Mouse (Mus musculus) small intestine, adult 2 months (tissue): ENCODE data around the gene Nubp2. TPM values are rescaled to one million over a fixed set of nuclear protein-coding genes. Genes with fewer than 3 reads are reported as not detected.
A peak's percentile ranks its signal among the peaks of the same experiment; 100 is the strongest.

ENCODE experiments used
- H3K27ac ChIP-seq: fragments of 200-500 bp; 2 replicates; pipeline ENCODE4 v1.5.1; 2012; ENCODE audit warnings: low read depth, low read length, control low read depth, inconsistent platforms; ENCODE audit not compliant: insufficient read depth
- H3K27me3 ChIP-seq: fragments of 200-500 bp; 2 replicates; pipeline ENCODE4 v1.6.1; 2012; ENCODE audit warnings: mild to moderate bottlenecking, moderate library complexity, low read length, inconsistent platforms; ENCODE audit not compliant: control insufficient read depth, insufficient read depth
- H3K36me3 ChIP-seq: fragments of 200-500 bp; 2 replicates; pipeline ENCODE4 v1.6.1; 2012; ENCODE audit warnings: mild to moderate bottlenecking, low read length, control low read depth, inconsistent platforms; ENCODE audit not compliant: control insufficient read depth, insufficient read depth
- H3K4me1 ChIP-seq: fragments of 200-500 bp; 2 replicates; pipeline ENCODE4 v1.6.1; 2012; ENCODE audit warnings: low read length, inconsistent platforms, mixed read lengths; ENCODE audit not compliant: control insufficient read depth, insufficient read depth, insufficient read length
- H3K4me3 ChIP-seq: fragments of 200-500 bp; 2 replicates; pipeline ENCODE4 v1.5.1; 2012; ENCODE audit warnings: low read depth, mild to moderate bottlenecking, control low read depth, inconsistent platforms, low read length, moderate library complexity
- CTCF ChIP-seq: fragments of 200-500 bp; IDR thresholded peaks from 2 replicates; pipeline ENCODE4 v1.5.1; 2012; ENCODE audit warnings: low read depth, mild to moderate bottlenecking, control low read depth, inconsistent platforms, low read length, moderate library complexity, mixed read lengths; ENCODE audit not compliant: insufficient replicate concordance, insufficient read length; ENCODE audit errors: extremely low read depth
- POLR2A ChIP-seq: fragments of 200-500 bp; IDR thresholded peaks from 2 replicates; pipeline ENCODE4 v1.6.1; 2012; ENCODE audit warnings: low read depth, mild to moderate bottlenecking, control low read depth, inconsistent platforms, low read length, moderate library complexity
- WGBS: fragments of 180-500 bp; shearing (Covaris S2); methylation state at CpG from one replicate; pipeline ENCODE4 v1.1.7; 2018; 5-methylcytosine and 5-hydroxymethylcytosine counted together
- polyA plus RNA-seq: library from polyadenylated mRNA; depleted of rRNA; stranded (reverse); fragments of >200 nt; gene quantifications from 2 replicates; pipeline ENCODE4 v1.2.3, GENCODE M21; 2012

Gene Nubp2
- polyA plus RNA-seq, 1 experiment: 39.9 TPM

GRCm38 (mm10) chr17:24898041-24898854, 12.1 kb upstream of the Nubp2 start:
- Histone ChIP-seq H3K4me1 (peaks cover 11% of the 10 kb centered on the region; the same call in 1 of the 2 replicates), H3K4me3 (no peak overlapping the region), H3K36me3 (peaks cover 45% of the 10 kb centered on the region), H3K27ac (no peak overlapping the region), H3K27me3 (no peaks in the 10 kb centered on the region)
- no peak for TF ChIP-seq POLR2A
- TF ChIP-seq CTCF: no peak
- 73% methylated on average over 4 of the region's 4 CpGs for WGBS

- TF ChIP-seq POLR2A (no peak), CTCF (no peak)
- 81% methylated on average over 4 of the region's 4 CpGs for WGBS
- no peaks in the 10 kb centered on the region for H3K27me3 ChIP-seq
- H3K36me3 ChIP-seq: peaks cover 45% of the 10 kb centered on the region
- peaks cover 11% of the 10 kb centered on the region for H3K4me1 ChIP-seq
- H3K27ac ChIP-seq: no peak overlapping the region
- H3K4me3 ChIP-seq: no peak overlapping the region
Observed at GRCm38 (mm10) chr17:24897600-24897999, 11.5 kb upstream of the Nubp2 start.

- WGBS: 21% methylated on average over 11 of the region's 11 CpGs
- H3K27me3 ChIP-seq: no peaks in the 10 kb centered on the region
- H3K4me3 ChIP-seq: peak overlapping the region; percentile 72
- TF ChIP-seq POLR2A (no peak), CTCF (no peak)
- peaks cover 49% of the 10 kb centered on the region for H3K36me3 ChIP-seq
- no peak overlapping the region for H3K27ac ChIP-seq
- peaks cover 11% of the 10 kb centered on the region for H3K4me1 ChIP-seq
Observed at GRCm38 (mm10) chr17:24896993-24897269, 10.8 kb upstream of the Nubp2 start.

GRCm38 (mm10) chr17:24896241-24896992, 10.3 kb upstream of the Nubp2 start, which contains the start of gene Nme3:
Gene Nme3, plus strand, starts transcription at chr17:24896500.
- TF ChIP-seq CTCF (no peak), POLR2A (no peak)
- peaks cover 45% of the 10 kb centered on the region for H3K36me3 ChIP-seq
- H3K4me1 ChIP-seq: peaks cover 11% of the 10 kb centered on the region
- under 1% methylated on average over 50 of the region's 50 CpGs for whole genome bisulfite sequencing
- H3K4me3 ChIP-seq: peak within 1 kb of the TSS; percentile 72
- H3K27me3 ChIP-seq: no peaks in the 10 kb centered on the region
- peak within 1 kb of the TSS; percentile 73 for H3K27ac ChIP-seq

GRCm38 (mm10) chr17:24895571-24896240, 9.6 kb upstream of the Nubp2 start:
- 3% methylated on average over 23 of the region's 23 CpGs for WGBS
- peaks cover 45% of the 10 kb centered on the region for H3K36me3 ChIP-seq
- peak overlapping the region; percentile 73 for H3K27ac ChIP-seq
- H3K4me1 ChIP-seq: peaks cover 11% of the 10 kb centered on the region
- H3K4me3 ChIP-seq: peak overlapping the region; percentile 72
- H3K27me3 ChIP-seq: no peaks in the 10 kb centered on the region
- TF ChIP-seq CTCF (no peak), POLR2A (no peak)

GRCm38 (mm10) chr17:24894995-24895547, 8.9 kb upstream of the Nubp2 start, which contains the start of the genes Eme2 and Mrps34:
Gene Eme2, minus strand, starts transcription at chr17:24895087.
Gene Mrps34, plus strand, starts transcription at chr17:24895116.
- no peak; the same call in 1 of the 2 replicates for TF ChIP-seq POLR2A
- no peak for TF ChIP-seq CTCF
- peaks cover 11% of the 10 kb centered on the region for H3K4me1 ChIP-seq
- under 1% methylated on average over 62 of the region's 62 CpGs for WGBS
- H3K27ac ChIP-seq: peak within 1 kb of the TSS; percentile 73
- no peaks in the 10 kb centered on the region for H3K27me3 ChIP-seq
- H3K36me3 ChIP-seq: peaks cover 45% of the 10 kb centered on the region
- H3K4me3 ChIP-seq: peak within 1 kb of the TSS; percentile 72
